Mouse (Mus musculus): Measurements from ENCODE around the gene Nkx6-1. TPM values are rescaled to one million over a fixed set of nuclear protein-coding genes. Genes with fewer than 3 reads are reported as not detected.

Nkx6-1 gene
- not detected in 2 replicates for polyA plus RNA-seq (2015; fragmentation: Nextera tagmentation; extraction: Ambion mirVana)

DNA sequence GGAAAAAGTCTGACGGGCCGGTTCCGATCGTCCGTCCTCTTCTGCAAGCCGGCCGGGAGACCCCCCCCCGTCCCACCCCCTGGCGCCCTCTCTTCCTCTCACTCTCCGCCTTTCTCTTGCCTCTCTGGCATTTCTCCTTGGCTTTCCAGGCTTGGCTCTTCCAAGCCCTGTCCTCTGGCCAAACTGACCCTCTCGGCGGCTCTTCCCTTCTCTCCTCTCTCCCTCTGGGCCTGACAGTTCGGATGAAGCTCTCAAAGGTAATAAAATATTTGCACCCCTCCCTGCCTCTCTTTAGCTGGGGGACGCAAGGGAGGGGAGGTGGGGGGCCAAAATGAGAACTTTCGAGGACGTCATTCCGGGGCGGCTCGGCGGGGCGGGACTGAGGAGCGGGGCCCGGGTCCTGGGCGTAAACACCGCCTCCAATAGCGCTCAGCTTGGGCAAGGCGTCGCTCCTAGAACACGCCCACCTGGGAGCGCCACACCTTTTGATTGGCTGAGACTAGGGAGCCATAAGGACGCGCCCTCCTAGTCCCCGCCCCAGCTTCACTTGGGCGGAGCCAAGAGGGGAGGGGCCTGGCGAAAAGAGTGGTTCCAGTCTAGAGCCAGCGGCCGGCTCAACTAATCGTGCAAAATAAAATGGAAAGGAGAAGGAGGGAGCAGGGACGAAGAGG is at the start of gene Nkx6-1:
Gene Nkx6-1, minus strand, starts transcription at position 52 of the 671 bp plus-strand sequence.
- Histone ChIP-seq H3K36me3 (ENCODE audit: control insufficient read depth, insufficient read depth) (no peaks in the 10 kb centered on the region), H3K4me3 (ENCODE audit: low read depth, low read length) (peak within 1 kb of the TSS; percentile 45), H3K27me3 (replicated peaks; ENCODE audit: control insufficient read depth, insufficient read depth, low read length) (peaks cover 98% of the 10 kb centered on the region), H3K4me2 (replicated peaks; ENCODE audit: low read depth) (peak within 1 kb of the TSS; percentile 70), H3K27ac (ENCODE audit: low read depth, low read length) (no peak within 1 kb of the TSS), H3K9ac (ENCODE audit: low read depth, low read length) (no peak within 1 kb of the TSS), H3K4me1 (replicated peaks; ENCODE audit: control insufficient read depth, insufficient read depth, low read length) (peaks cover 12% of the 10 kb centered on the region; the same call in 1 of the 2 replicates), H3K9me3 (ENCODE audit: control insufficient read depth) (no peaks in the 10 kb centered on the region)
- peak; percentile 94 for ATAC-seq
- no peak for TF ChIP-seq CTCF (IDR thresholded peaks at IDR 0.05; ENCODE audit: low read depth)
- WGBS, result under 1% methylated on average over 39 of the region's 39 CpGs

DNA sequence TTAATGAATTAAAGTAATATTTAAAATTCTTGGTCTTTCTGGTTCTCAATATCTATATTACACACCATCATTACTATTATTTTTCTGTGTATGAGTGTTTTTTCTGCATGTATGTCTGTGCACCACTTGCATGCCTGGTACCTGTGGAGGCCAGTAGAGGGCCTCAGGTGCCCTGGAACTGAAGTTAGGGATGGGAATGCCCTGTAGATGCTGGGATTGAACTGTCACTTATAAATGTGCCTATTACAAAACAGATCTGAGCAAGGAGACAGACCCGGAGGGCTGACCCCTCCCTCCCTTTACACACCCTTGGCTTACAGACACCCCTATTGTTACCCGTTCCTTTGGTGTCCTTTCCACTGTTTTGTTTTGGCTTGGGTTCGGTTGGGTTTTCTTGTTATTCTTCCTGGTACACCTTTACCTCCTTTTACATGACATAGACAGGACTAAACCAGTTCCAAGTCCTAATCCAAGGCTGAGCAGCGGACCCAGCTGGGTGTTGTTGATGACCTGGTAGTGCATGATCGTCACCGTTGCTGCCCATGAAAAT is 48.3 kb upstream of the Nkx6-1 start:
- Histone ChIP-seq H3K4me1 (replicated peaks; ENCODE audit: control insufficient read depth, insufficient read depth, low read length) (no peaks in the 10 kb centered on the region), H3K27ac (ENCODE audit: low read depth, low read length) (no peak overlapping the region), H3K4me2 (replicated peaks; ENCODE audit: low read depth) (no peak overlapping the region), H3K27me3 (replicated peaks; ENCODE audit: control insufficient read depth, insufficient read depth, low read length) (no peaks in the 10 kb centered on the region), H3K9ac (ENCODE audit: low read depth, low read length) (no peak overlapping the region), H3K9me3 (ENCODE audit: control insufficient read depth) (no peaks in the 10 kb centered on the region), H3K4me3 (ENCODE audit: low read depth, low read length) (no peak overlapping the region), H3K36me3 (ENCODE audit: control insufficient read depth, insufficient read depth) (no peaks in the 10 kb centered on the region)
- peak; percentile 67 for TF ChIP-seq CTCF (IDR thresholded peaks at IDR 0.05; ENCODE audit: low read depth)
- ATAC-seq, result no peak
- 79% methylated on average over 6 of the region's 6 CpGs for WGBS

DNA sequence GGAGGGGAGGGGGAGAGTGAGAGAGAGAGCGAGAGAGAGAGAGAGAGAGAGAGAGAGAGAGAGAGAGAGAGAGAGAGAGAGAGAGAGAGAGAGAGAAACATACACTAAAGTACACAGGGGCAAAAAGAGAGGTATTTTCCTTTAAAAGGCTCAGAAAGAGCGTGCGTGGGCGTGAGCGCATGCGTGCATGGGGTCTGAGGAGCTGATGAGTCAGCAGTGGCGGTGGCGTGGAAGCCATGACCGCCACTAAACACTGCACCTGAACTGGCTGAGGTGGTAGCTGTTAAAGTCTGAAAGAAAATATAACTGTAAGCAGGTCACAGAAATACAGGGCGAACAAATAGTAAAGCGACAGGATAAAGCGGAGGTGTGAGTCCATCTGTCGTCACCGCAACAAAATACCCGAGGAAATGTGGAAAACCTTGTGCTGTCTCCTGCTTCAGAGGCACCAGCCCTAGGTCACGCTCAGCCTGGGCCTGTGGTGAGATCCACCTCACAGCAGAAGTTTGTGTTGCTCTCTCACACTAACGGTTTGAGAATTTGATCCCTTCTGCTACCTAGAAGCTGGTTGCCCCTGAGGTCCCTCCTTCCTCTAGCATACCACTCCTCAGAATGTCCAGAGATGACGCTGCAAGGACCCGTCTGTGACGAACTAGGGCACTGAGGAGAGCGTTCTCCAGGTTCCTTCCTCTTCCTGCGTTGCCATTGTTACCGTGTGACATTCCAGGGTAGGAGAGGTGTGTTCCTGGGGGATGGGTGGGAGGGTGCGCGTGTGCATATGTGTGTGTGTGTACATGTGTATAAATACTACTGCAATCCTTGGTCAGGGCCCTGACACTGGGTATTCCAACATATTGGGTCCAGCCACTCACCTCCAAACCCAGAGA is 38.8 kb upstream of the Nkx6-1 start:
- no peaks in the 10 kb centered on the region for H3K9me3 ChIP-seq (ENCODE audit: control insufficient read depth)
- 73% methylated on average over 24 of the region's 25 CpGs for WGBS
- H3K36me3 ChIP-seq (ENCODE audit: control insufficient read depth, insufficient read depth), result no peaks in the 10 kb centered on the region
- no peak overlapping the region for H3K9ac ChIP-seq (ENCODE audit: low read depth, low read length)
- no peak overlapping the region for H3K4me2 ChIP-seq (replicated peaks; ENCODE audit: low read depth)
- TF ChIP-seq CTCF (IDR thresholded peaks at IDR 0.05; ENCODE audit: low read depth), result no peak
- H3K27ac ChIP-seq (ENCODE audit: low read depth, low read length), result no peak overlapping the region
- H3K4me1 ChIP-seq (replicated peaks; ENCODE audit: control insufficient read depth, insufficient read depth, low read length), result no peaks in the 10 kb centered on the region
- ATAC-seq, result no peak
- H3K27me3 ChIP-seq (replicated peaks; ENCODE audit: control insufficient read depth, insufficient read depth, low read length), result no peaks in the 10 kb centered on the region
- H3K4me3 ChIP-seq (ENCODE audit: low read depth, low read length), result no peak overlapping the region

DNA sequence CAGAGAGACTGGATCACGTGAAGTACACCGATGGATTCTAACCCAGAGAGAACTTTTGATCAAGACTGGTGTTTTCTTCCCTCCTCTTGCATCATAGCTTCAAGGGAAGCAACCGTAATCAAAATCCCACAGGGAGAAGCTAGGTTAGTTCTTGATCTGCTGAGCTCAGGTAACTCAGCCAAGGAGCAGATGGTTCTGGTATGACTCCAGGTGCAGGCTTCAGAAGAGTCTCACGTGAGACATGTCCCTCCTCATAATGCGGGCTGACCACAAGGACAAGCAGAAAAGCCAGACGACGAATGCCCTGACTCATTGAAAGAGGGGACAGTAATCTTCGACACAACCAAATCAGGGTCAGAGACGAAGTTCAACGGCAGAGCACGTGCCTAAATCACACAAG is 37.8 kb upstream of the Nkx6-1 start:
- no peaks in the 10 kb centered on the region for H3K4me1 ChIP-seq (replicated peaks; ENCODE audit: control insufficient read depth, insufficient read depth, low read length)
- TF ChIP-seq CTCF (IDR thresholded peaks at IDR 0.05; ENCODE audit: low read depth), result no peak
- H3K36me3 ChIP-seq (ENCODE audit: control insufficient read depth, insufficient read depth), result no peaks in the 10 kb centered on the region
- no peak for ATAC-seq
- H3K27me3 ChIP-seq (replicated peaks; ENCODE audit: control insufficient read depth, insufficient read depth, low read length), result no peaks in the 10 kb centered on the region; the same call in 1 of the 2 replicates
- H3K9me3 ChIP-seq (ENCODE audit: control insufficient read depth), result no peaks in the 10 kb centered on the region
- no peak overlapping the region for H3K9ac ChIP-seq (ENCODE audit: low read depth, low read length)
- no peak overlapping the region for H3K27ac ChIP-seq (ENCODE audit: low read depth, low read length)
- H3K4me2 ChIP-seq (replicated peaks; ENCODE audit: low read depth), result no peak overlapping the region
- 85% methylated on average over 11 of the region's 11 CpGs for WGBS
- no peak overlapping the region for H3K4me3 ChIP-seq (ENCODE audit: low read depth, low read length)

DNA sequence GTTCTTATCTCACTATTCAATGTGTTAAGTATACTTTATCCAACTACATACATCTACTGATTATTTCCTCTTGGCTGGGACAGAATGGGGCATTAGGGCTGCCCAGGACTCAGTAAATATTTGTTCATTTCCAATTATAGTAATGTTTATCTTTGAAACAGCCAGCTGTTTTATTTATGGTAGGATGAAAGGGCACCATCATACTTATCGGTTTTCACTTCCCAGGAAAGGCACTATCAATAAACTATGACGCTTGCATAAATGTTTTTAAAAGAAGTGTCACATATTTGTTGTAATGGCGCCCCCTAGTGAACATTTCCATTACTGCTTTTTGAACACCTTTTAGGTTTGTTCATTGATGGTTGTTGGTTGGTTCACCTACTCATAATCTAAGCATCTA is 35.8 kb upstream of the Nkx6-1 start:
- Histone ChIP-seq H3K36me3 (ENCODE audit: control insufficient read depth, insufficient read depth) (no peaks in the 10 kb centered on the region), H3K9ac (ENCODE audit: low read depth, low read length) (no peak overlapping the region), H3K4me2 (replicated peaks; ENCODE audit: low read depth) (peak overlapping the region; percentile 30; the same call in 1 of the 2 replicates), H3K27me3 (replicated peaks; ENCODE audit: control insufficient read depth, insufficient read depth, low read length) (no peaks in the 10 kb centered on the region; the same call in 1 of the 2 replicates), H3K9me3 (ENCODE audit: control insufficient read depth) (no peaks in the 10 kb centered on the region), H3K27ac (ENCODE audit: low read depth, low read length) (no peak overlapping the region), H3K4me1 (replicated peaks; ENCODE audit: control insufficient read depth, insufficient read depth, low read length) (no peaks in the 10 kb centered on the region), H3K4me3 (ENCODE audit: low read depth, low read length) (no peak overlapping the region)
- TF ChIP-seq CTCF (IDR thresholded peaks at IDR 0.05; ENCODE audit: low read depth), result peak; percentile 71
- WGBS, result 0% methylated on average over 3 of the region's 3 CpGs
- peak; percentile 86 for ATAC-seq

DNA sequence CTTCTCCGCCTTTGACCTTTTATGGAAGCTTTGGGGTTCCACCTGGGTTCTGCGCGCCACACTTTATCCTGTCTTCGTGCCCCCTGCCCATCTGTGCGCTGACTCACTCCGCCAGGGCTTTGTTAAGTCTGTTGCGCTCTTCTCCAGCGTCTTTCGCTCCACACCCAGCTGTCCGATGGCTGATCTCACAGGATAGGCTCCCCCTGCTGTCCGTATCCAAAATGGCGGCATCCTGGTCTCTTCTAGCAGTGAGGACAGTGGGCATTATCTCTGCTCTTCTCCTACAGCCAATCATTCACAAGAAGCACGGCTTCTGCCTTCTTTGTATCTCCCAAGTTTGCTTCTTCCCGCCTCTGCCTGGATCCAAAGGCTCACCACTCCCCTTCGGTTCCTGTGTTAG is 23.8 kb upstream of the Nkx6-1 start:
- no peak overlapping the region for H3K4me2 ChIP-seq (replicated peaks; ENCODE audit: low read depth)

More for the DNA sequence above, 23.8 kb upstream of the Nkx6-1 start:
- no peak overlapping the region for H3K27ac ChIP-seq (ENCODE audit: low read depth, low read length)
- H3K9me3 ChIP-seq (ENCODE audit: control insufficient read depth), result no peaks in the 10 kb centered on the region
- H3K27me3 ChIP-seq (replicated peaks; ENCODE audit: control insufficient read depth, insufficient read depth, low read length), result no peaks in the 10 kb centered on the region
- no peak for ATAC-seq
- WGBS, result 31% methylated on average over 15 of the region's 15 CpGs
- H3K4me3 ChIP-seq (ENCODE audit: low read depth, low read length), result no peak overlapping the region
- no peaks in the 10 kb centered on the region for H3K36me3 ChIP-seq (ENCODE audit: control insufficient read depth, insufficient read depth)
- H3K9ac ChIP-seq (ENCODE audit: low read depth, low read length), result no peak overlapping the region
- peak; percentile 70 for TF ChIP-seq CTCF (IDR thresholded peaks at IDR 0.05; ENCODE audit: low read depth)
- no peaks in the 10 kb centered on the region for H3K4me1 ChIP-seq (replicated peaks; ENCODE audit: control insufficient read depth, insufficient read depth, low read length)
